Mouse (Mus musculus) hindbrain, embryonic 11.5 days (tissue): ENCODE data around the gene Sync. TPM values are rescaled to one million over a fixed set of nuclear protein-coding genes. Genes with fewer than 3 reads are reported as not detected.
A peak's percentile ranks its signal among the peaks of the same experiment; 100 is the strongest.

Experiments used
- ATAC-seq: fragments of 200-750 bp; cut with Nextera tagmentation; 2 replicates; pipeline ENCODE4 v1.8.0; 2017; ENCODE audit warnings: mild to moderate bottlenecking, moderate TSS enrichment, moderate library complexity; ENCODE audit not compliant: low FRiP score
- DNase-seq: peaks from one replicate; pipeline ENCODE4 v3.0.0-alpha.2; 2015; ENCODE audit warnings: low spot score
- H3K27ac ChIP-seq: fragments of 300-500 bp; sonication (generic); 2 replicates; pipeline ENCODE4 v1.5.1; 2014; ENCODE audit warnings: mild to moderate bottlenecking, low read depth, low read length
- H3K27me3 ChIP-seq: fragments of 300-500 bp; sonication (generic); 2 replicates; pipeline ENCODE4 v1.6.1; 2014; ENCODE audit warnings: mild to moderate bottlenecking, low read length, moderate library complexity, mixed read lengths; ENCODE audit not compliant: control insufficient read depth, insufficient read depth
- H3K36me3 ChIP-seq: fragments of 300-500 bp; sonication (generic); 2 replicates; pipeline ENCODE4 v1.6.1; 2014; ENCODE audit warnings: mild to moderate bottlenecking, low read length, moderate library complexity, mixed read lengths; ENCODE audit not compliant: control insufficient read depth, insufficient read depth
- H3K4me1 ChIP-seq: fragments of 300-500 bp; sonication (generic); replicated peaks from 2 replicates; pipeline ENCODE4 v1.6.1; 2014; ENCODE audit warnings: low read length, mixed read lengths; ENCODE audit not compliant: control insufficient read depth, insufficient read depth
- H3K4me2 ChIP-seq: fragments of 300-500 bp; sonication (generic); replicated peaks from 2 replicates; pipeline ENCODE4 v1.6.1; 2014; ENCODE audit warnings: mild to moderate bottlenecking, low read depth, low read length
- H3K4me3 ChIP-seq: fragments of 300-500 bp; sonication (generic); 2 replicates; pipeline ENCODE4 v1.5.1; 2014; ENCODE audit warnings: low read depth, low read length
- H3K9ac ChIP-seq: fragments of 300-500 bp; sonication (generic); 2 replicates; pipeline ENCODE4 v1.6.1; 2014; ENCODE audit warnings: low read depth, low read length
- H3K9me3 ChIP-seq: fragments of 300-500 bp; sonication (generic); 2 replicates; pipeline ENCODE4 v1.6.1; 2016; ENCODE audit warnings: low read length; ENCODE audit not compliant: control insufficient read depth
- WGBS: fragments of 180-500 bp; shearing (Covaris S2); extraction: QIAGEN DNeasy Blood & Tissue Kit; methylation state at CpG from one replicate; pipeline ENCODE4 v1.1.7; 2014; 5-methylcytosine and 5-hydroxymethylcytosine counted together
- polyA plus RNA-seq: library from polyadenylated mRNA; unstranded; fragments of >200 nt; fragmentation: Nextera tagmentation; extraction: Ambion mirVana; gene quantifications from 2 replicates; pipeline ENCODE4 v1.2.1, GENCODE M21; 2014

The Sync gene
- polyA plus RNA-seq: 0.56 and 0.99 TPM in 2 replicates

DNA sequence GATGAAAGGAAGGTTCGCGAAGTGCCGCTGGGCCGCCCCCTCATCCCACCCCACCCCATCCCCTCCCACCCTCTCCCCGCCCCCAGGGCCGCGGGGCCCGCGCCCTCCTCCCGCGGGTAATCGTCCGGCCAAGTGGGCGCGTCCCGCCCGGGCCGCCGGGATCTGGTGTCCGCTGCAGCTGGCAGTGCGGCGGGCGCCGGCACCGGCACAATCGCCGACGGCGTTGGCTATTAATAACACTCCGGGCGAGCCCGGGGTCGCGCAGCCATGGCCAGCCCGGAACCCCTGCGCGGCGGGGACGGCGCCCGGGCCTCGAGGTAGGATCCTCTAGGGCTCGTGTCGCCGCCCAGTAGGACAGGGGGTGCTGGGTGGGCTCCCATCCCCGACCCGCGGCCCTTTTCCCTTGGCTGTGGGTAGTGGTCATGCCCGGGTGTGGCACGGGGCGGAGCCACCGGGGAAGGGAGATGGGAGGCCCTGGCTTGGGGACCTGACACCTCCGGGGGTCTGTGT, at the start of gene Sync:
Sync (plus strand) TSS at position 146 of the 510 bp plus-strand sequence.
- peak; percentile 57 for DNase-seq
- Histone ChIP-seq H3K27ac (no peak within 1 kb of the TSS), H3K27me3 (peaks cover 11% of the 10 kb centered on the region; the same call in 1 of the 2 replicates), H3K36me3 (no peaks in the 10 kb centered on the region), H3K9me3 (no peaks in the 10 kb centered on the region), H3K4me1 (peaks cover 7% of the 10 kb centered on the region), H3K4me2 (peak within 1 kb of the TSS; percentile 93), H3K9ac (peak within 1 kb of the TSS; percentile 65), H3K4me3 (peak within 1 kb of the TSS; percentile 47)
- WGBS: 1% methylated on average over 33 of the region's 53 CpGs
- ATAC-seq: peak; percentile 45

DNA sequence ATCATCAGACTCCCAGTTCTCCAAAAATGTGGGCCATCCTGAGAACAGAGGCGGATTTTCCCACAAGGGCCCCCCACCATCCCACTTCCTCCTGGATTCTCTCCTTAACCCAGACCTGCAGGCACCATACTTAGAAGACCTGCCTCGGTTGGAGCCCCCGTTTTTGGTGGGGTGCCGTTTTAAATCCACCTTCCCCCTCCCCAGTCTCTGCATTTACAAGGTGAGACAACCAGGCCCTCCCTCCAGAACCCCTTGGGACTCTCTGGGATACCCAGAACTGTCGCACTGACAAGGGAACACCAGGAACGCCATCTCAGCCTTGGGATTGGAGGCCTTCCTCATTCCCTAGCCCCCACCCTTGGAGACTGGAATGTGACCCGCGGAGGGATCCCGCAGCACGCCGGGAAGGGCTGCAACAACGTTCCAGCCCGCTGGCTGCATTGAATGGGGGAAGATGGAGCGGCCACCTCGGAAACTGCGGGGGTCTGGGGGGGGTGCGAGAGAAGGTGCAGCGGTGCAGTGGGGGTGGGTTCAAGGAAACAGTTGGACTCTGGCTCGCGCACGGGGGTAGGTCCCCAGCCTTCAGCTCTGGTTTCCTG, 49.5 kb upstream of the Sync start:
- Histone ChIP-seq H3K9me3 (no peaks in the 10 kb centered on the region), H3K9ac (peak overlapping the region; percentile 66; the same call in 1 of the 2 replicates), H3K4me2 (peak overlapping the region; percentile 89), H3K27me3 (no peaks in the 10 kb centered on the region), H3K36me3 (no peaks in the 10 kb centered on the region), H3K4me3 (peak overlapping the region; percentile 79), H3K27ac (no peak overlapping the region), H3K4me1 (peaks cover 6% of the 10 kb centered on the region)
- WGBS: 6% methylated on average over 21 of the region's 21 CpGs
- peak; percentile 73 for DNase-seq
- no peak; the same call in 1 of the 2 replicates for ATAC-seq

DNA sequence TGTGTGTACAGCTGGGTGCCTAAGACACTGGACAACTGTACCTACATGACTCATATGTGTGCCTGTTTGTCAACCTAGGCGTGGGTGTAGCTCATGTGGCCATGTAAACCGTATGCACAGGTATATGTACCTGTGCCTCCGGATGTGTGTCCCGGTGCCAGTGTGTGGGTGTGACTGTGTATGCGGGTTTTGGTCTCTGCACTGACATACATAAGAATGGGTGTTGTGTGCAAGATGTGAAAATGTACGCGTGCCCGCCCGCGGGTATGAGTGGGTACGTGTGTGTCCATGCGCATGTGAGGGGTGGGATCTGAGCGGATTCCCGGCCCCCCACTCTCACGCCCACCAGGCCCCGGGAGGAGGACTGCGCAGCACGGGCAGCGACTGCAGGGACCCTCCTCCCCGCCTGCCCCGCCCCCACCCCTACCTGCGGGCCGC, 48.8 kb upstream of the Sync start:
- H3K27me3 ChIP-seq: no peaks in the 10 kb centered on the region
- WGBS: 0% methylated on average over 18 of the region's 23 CpGs
- no peaks in the 10 kb centered on the region for H3K9me3 ChIP-seq
- H3K4me3 ChIP-seq: peak overlapping the region; percentile 79
- H3K4me2 ChIP-seq: peak overlapping the region; percentile 89
- H3K27ac ChIP-seq: 0 out of 2 replicates have a peak overlapping the region, but pooled peaks have one; percentile 47
- H3K9ac ChIP-seq: peak overlapping the region; percentile 66
- DNase-seq (no peak), ATAC-seq (peak; percentile 72)
- peaks cover 6% of the 10 kb centered on the region for H3K4me1 ChIP-seq
- H3K36me3 ChIP-seq: no peaks in the 10 kb centered on the region

DNA sequence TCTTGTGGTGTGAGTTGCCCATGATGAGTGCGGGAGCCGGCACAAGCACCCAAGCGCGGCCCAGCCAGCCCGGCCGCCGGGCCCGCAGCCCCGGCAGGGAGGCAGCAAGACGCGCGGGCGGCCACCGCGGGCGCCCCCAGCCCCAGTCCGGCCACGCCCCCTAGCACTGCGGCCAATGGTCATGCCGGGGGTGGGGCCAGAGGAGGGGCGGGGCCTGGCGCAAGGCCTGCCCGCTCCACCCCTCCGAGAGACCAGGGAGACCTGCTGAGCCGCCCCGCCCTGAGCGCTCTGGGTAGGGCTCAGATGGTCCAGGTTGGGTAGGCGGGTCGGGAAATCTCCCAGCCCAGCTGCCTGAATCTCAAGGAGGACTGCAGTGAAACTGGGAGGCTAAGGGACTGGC, 48.3 kb upstream of the Sync start:
- DNase-seq (peak; percentile 91), ATAC-seq (peak; percentile 90)
- no peaks in the 10 kb centered on the region for H3K9me3 ChIP-seq
- H3K36me3 ChIP-seq: no peaks in the 10 kb centered on the region
- peak overlapping the region; percentile 66 for H3K9ac ChIP-seq
- WGBS: 0% methylated on average over 12 of the region's 29 CpGs
- H3K4me1 ChIP-seq: peaks cover 6% of the 10 kb centered on the region
- peak overlapping the region; percentile 79 for H3K4me3 ChIP-seq
- 0 out of 2 replicates have a peak overlapping the region, but pooled peaks have one; percentile 47 for H3K27ac ChIP-seq
- H3K4me2 ChIP-seq: peak overlapping the region; percentile 89
- no peaks in the 10 kb centered on the region for H3K27me3 ChIP-seq

DNA sequence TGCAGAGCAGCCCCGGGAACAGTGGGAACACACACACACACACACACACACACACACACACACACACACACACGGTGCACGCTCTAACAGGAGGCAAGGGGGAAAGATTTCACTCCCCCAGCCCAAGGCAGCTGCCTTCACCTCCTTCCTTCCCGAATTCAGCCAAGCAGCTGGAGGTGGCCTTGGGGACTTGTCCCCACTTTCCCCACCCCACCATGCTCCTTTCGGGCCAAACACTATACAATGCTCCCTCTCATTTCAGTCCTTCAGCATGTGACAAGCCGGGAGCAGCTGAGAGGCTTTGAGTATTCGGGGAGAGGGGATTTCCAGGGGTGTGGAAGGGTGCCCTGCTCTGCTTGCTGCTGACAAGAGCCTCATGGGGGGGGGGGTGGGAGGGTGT, 45.5 kb upstream of the Sync start:
- ATAC-seq (no peak), DNase-seq (no peak)
- Histone ChIP-seq H3K27me3 (peaks cover 10% of the 10 kb centered on the region), H3K9ac (no peak overlapping the region), H3K9me3 (no peaks in the 10 kb centered on the region), H3K4me3 (no peak overlapping the region), H3K4me1 (peaks cover 6% of the 10 kb centered on the region), H3K4me2 (no peak overlapping the region), H3K27ac (0 out of 2 replicates have a peak overlapping the region, but pooled peaks have one; percentile 6), H3K36me3 (no peaks in the 10 kb centered on the region)
- WGBS: 29% methylated on average over 7 of the region's 7 CpGs

DNA sequence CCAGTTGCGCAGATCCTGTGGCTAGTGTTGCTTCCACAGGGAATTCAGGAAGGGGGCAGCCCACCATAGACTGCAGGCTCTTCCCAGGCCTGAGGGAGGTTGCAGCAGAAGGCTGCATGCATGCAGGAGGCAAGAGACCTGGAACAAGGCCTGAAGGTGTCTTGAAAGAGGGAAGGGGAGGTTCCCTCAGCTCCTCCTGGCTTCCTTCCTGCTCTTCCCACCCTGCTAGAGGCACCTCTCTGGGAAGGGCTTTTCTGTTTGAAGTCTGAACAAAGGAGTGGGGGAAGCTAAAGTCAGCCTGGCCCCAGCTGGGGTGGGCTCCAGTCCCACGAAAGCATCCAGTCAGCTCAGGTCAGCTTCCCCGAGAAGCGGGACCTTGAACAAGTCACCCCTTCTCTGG, 45.1 kb upstream of the Sync start:
- WGBS: 36% methylated on average over 4 of the region's 4 CpGs
- ATAC-seq (no peak), DNase-seq (no peak)
- no peak overlapping the region for H3K9ac ChIP-seq
- H3K9me3 ChIP-seq: no peaks in the 10 kb centered on the region
- 0 out of 2 replicates have a peak overlapping the region, but pooled peaks have one; percentile 6 for H3K27ac ChIP-seq
- H3K4me1 ChIP-seq: peaks cover 6% of the 10 kb centered on the region
- H3K36me3 ChIP-seq: no peaks in the 10 kb centered on the region
- no peak overlapping the region for H3K4me2 ChIP-seq
- H3K27me3 ChIP-seq: peaks cover 15% of the 10 kb centered on the region
- H3K4me3 ChIP-seq: no peak overlapping the region

DNA sequence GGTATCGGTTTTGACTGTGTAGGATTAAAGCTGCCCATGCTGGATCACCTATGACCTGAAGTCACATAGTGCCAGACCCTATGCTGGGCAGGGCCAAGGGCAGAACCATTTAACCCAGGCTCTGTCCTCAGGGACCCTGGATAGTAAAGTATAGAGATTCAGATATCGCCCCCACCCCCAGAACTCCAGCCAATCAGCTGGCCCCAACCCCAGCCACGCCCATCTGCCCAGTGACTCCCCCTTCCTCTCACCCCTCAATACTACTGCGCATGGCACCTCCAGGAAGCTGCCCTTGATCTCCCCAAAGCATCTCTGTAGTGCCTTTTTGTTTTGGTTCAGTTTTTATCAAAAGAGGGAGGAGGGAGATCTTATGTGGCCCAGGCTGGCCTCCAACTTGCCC, 44.7 kb upstream of the Sync start:
- peaks cover 8% of the 10 kb centered on the region for H3K4me1 ChIP-seq
- H3K9ac ChIP-seq: no peak overlapping the region
- no peaks in the 10 kb centered on the region for H3K9me3 ChIP-seq
- no peaks in the 10 kb centered on the region for H3K36me3 ChIP-seq
- ATAC-seq (no peak), DNase-seq (no peak)
- H3K27ac ChIP-seq: no peak overlapping the region
- no peak overlapping the region for H3K4me3 ChIP-seq
- no peak overlapping the region for H3K4me2 ChIP-seq
- peaks cover 19% of the 10 kb centered on the region for H3K27me3 ChIP-seq
- WGBS: 27% methylated on average over 4 of the region's 4 CpGs

DNA sequence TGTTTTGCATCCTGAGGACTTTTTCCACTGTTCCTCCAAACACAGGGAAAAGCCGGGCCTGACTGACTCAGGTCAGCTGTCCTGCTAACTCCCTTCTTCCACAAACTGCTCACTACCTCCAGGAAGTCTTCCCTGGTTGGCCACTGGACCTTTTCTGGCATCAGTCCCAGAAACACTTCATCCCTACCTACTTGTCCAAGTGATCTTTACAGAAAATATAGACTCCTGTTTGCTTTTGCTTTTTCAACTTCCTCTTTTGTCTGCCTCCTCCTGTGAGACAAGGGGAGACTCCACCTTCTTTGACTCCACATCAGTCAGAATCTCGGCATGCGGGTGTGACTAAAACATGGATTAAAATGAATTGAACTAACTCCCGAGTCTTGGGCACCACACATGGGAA, 42.6 kb upstream of the Sync start:
- H3K27ac ChIP-seq: no peak overlapping the region
- H3K4me2 ChIP-seq: no peak overlapping the region
- no peak for ATAC-seq
- H3K4me1 ChIP-seq: peaks cover 6% of the 10 kb centered on the region
- WGBS: 74% methylated on average over 4 of the region's 4 CpGs
- H3K36me3 ChIP-seq: no peaks in the 10 kb centered on the region
- no peaks in the 10 kb centered on the region for H3K9me3 ChIP-seq
- H3K9ac ChIP-seq: no peak overlapping the region
- DNase-seq: no peak
- H3K27me3 ChIP-seq: peaks cover 35% of the 10 kb centered on the region
- no peak overlapping the region for H3K4me3 ChIP-seq
